Mouse (Mus musculus) forebrain, embryonic 11.5 days (tissue): ENCODE results near the gene Ank3. TPM values are rescaled to one million over a fixed set of nuclear protein-coding genes. Genes with fewer than 3 reads are reported as not detected.

Experiments
- ATAC-seq: fragments of 200-750 bp; cut with Nextera tagmentation; replicated peaks from 2 replicates; pipeline ENCODE4 v1.8.0; 2017; ENCODE audit warnings: moderate TSS enrichment; ENCODE audit not compliant: low FRiP score
- DNase-seq: peaks from one replicate; pipeline ENCODE4 v3.0.0-alpha.2; 2017; ENCODE audit warnings: low spot score
- H3K27ac ChIP-seq: fragments of 300-500 bp; sonication (generic); 2 replicates; pipeline ENCODE4 v1.5.1; 2014; ENCODE audit warnings: low read depth, low read length
- H3K27me3 ChIP-seq: fragments of 300-500 bp; sonication (generic); 2 replicates; pipeline ENCODE4 v1.6.1; 2014; ENCODE audit warnings: mild to moderate bottlenecking, low read length, mixed read lengths; ENCODE audit not compliant: control insufficient read depth, insufficient read depth
- H3K36me3 ChIP-seq: fragments of 300-500 bp; sonication (generic); 2 replicates; pipeline ENCODE4 v1.6.1; 2014; ENCODE audit warnings: mild to moderate bottlenecking, low read length, moderate library complexity, mixed read lengths; ENCODE audit not compliant: control insufficient read depth, insufficient read depth
- H3K4me1 ChIP-seq: fragments of 300-500 bp; sonication (generic); replicated peaks from 2 replicates; pipeline ENCODE4 v1.6.1; 2014; ENCODE audit warnings: low read length, mixed read lengths; ENCODE audit not compliant: control insufficient read depth, insufficient read depth
- H3K4me2 ChIP-seq: fragments of 300-500 bp; sonication (generic); 2 replicates; pipeline ENCODE4 v1.6.1; 2014; ENCODE audit warnings: low read depth, mild to moderate bottlenecking, low read length, moderate library complexity, mixed read lengths; ENCODE audit not compliant: severe bottlenecking
- H3K4me3 ChIP-seq: fragments of 300-500 bp; sonication (generic); 2 replicates; pipeline ENCODE4 v1.5.1; 2014; ENCODE audit warnings: low read depth, low read length
- H3K9ac ChIP-seq: fragments of 300-500 bp; sonication (generic); 2 replicates; pipeline ENCODE4 v1.6.1; 2014; ENCODE audit warnings: low read length
- H3K9me3 ChIP-seq: fragments of 300-500 bp; sonication (generic); 2 replicates; pipeline ENCODE4 v1.6.1; 2016; ENCODE audit warnings: low read length, mixed read lengths; ENCODE audit not compliant: control insufficient read depth
- WGBS: fragments of 180-500 bp; shearing (Covaris S2); extraction: QIAGEN DNeasy Blood & Tissue Kit; methylation state at CpG from one replicate; pipeline ENCODE4 v1.1.7; 2014; 5-methylcytosine and 5-hydroxymethylcytosine counted together
- polyA plus RNA-seq: library from polyadenylated mRNA; unstranded; fragments of >200 nt; fragmentation: Nextera tagmentation; extraction: Ambion mirVana; gene quantifications from 2 replicates; pipeline ENCODE4 v1.2.1, GENCODE M21; 2014

Gene Ank3
- polyA plus RNA-seq, 1 experiment from 2014 or later = 44.5 TPM

DNA sequence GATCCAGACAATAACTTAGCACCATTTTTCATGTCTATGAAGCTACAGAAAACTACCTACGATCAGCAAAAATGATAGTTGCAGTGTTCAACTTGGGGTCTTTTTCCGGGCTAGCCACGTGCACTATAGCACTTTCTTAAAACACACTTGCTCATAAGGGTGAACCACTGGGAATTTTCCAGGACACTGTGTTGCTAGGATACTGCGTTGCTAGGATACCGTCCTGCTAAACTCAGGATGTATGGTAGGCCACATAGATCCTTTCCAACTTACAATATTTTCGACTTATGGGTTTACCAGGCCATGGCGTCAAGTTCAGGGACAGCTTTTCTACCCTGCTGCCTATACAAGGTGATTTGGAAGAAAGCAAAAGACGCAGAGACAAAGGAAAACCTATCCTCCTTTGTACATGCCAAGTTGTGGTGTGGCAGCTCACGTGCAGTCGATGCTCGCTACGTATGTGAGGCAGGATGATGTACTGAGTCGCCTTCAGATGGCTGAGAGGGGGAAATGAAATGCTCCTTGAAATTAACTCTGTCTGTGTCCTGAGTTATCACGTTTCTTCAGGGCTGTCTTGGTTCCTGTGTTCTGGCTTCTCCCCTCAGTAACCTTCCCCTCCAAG, 404.7 kb downstream of the Ank3 start:
- DNase-seq = no peak
- H3K27ac ChIP-seq = no peak overlapping the region

DNA sequence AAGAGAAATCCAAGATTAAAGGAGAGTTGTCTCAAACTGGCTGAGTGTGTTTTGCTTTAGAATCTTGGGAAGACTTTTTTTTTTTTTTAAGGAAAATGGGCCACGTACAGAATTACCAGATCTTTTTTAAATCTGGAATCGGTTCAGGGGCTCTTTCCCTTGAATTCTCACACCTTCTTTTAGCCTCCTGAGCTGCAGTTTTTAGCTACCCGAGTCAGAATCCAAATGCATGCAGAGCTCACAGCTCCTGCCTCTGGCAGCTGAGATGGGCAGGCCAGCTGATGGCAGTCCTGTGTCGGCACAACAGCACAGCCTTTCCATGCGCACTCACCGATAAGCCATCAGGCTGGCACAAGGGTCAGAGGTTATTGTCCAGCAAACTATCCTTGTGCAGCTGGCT, 406.0 kb downstream of the Ank3 start:
- no peak for ATAC-seq
- DNase-seq = no peak
- H3K27ac ChIP-seq = no peak overlapping the region
- no peaks in the 10 kb centered on the region for H3K4me1 ChIP-seq
- no peaks in the 10 kb centered on the region for H3K27me3 ChIP-seq
- no peak overlapping the region for H3K4me2 ChIP-seq
- H3K9me3 ChIP-seq = no peaks in the 10 kb centered on the region
- H3K9ac ChIP-seq = no peak overlapping the region
- WGBS = 74% methylated on average over 6 of the region's 6 CpGs
- H3K4me3 ChIP-seq = no peak overlapping the region
- no peaks in the 10 kb centered on the region for H3K36me3 ChIP-seq

More for the DNA sequence above, 404.7 kb downstream of the Ank3 start:
- Histone ChIP-seq H3K9ac (no peak overlapping the region), H3K9me3 (no peaks in the 10 kb centered on the region), H3K27me3 (no peaks in the 10 kb centered on the region), H3K4me1 (no peaks in the 10 kb centered on the region), H3K36me3 (no peaks in the 10 kb centered on the region), H3K4me2 (no peak overlapping the region), H3K4me3 (no peak overlapping the region)
- ATAC-seq = no peak
- WGBS = 85% methylated on average over 14 of the region's 14 CpGs

DNA sequence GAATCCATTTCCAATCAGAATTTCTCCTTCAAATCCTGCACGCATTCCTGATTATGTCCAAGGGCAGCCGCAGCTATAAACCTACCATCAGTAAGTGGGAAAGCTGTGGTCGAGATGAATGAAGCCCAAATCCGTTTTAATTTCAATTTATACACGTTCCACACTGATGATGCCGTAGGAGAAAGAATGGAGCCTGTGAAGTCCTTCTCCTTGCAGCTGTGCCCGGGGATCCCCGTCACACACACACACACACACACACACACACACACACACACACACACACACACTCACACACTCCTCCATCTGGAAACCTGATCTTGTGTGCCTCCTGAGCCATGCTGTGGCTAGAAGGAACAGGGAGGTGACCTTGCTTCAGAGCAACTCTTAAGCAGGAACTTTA, 412.2 kb downstream of the Ank3 start:
- Histone ChIP-seq H3K36me3 (no peaks in the 10 kb centered on the region), H3K9ac (no peak overlapping the region), H3K9me3 (no peaks in the 10 kb centered on the region), H3K4me1 (no peaks in the 10 kb centered on the region), H3K4me2 (no peak overlapping the region), H3K4me3 (no peak overlapping the region), H3K27ac (no peak overlapping the region), H3K27me3 (no peaks in the 10 kb centered on the region)
- ATAC-seq (no peak), DNase-seq (no peak)
- 88% methylated on average over 8 of the region's 8 CpGs for WGBS

DNA sequence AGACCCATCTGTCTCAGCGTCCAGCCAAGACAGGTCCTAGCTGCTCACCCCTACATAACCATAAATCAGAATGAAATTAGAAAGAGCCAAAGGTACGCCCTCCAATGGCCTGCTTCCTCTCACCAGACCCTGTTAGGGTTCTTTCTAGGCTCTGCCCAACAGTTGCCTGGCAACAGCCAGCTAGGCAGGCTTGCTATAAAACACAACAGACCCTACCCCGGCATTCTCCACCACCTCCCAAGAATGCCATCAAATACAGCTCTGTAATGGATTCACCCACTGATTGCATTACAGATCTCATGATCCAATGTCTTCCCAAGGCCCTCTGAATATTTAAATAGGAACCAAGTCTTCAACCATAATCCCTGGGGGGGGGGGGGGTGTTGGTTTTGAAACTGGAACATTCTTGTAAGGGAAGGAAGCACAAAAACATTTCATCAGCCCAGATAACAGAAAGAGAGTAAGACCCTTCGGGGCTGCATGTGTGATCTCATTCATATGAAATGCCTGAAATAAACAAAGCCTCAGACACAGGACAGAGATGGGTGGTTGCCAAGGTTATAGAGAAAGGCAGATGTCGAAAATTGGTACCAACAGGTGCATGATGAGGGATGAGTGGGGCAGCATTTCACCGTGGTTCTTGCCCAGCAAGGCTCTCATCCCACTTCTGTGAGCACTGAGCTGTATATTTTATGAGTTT, 415.4 kb downstream of the Ank3 start:
- H3K36me3 ChIP-seq = no peaks in the 10 kb centered on the region
- no peak overlapping the region for H3K4me3 ChIP-seq
- no peak overlapping the region for H3K27ac ChIP-seq
- no peak for ATAC-seq
- WGBS = 80% methylated on average over 6 of the region's 6 CpGs
- H3K4me2 ChIP-seq = no peak overlapping the region
- H3K9me3 ChIP-seq = no peaks in the 10 kb centered on the region
- no peaks in the 10 kb centered on the region for H3K27me3 ChIP-seq
- DNase-seq = no peak
- H3K9ac ChIP-seq = no peak overlapping the region
- H3K4me1 ChIP-seq = no peaks in the 10 kb centered on the region

DNA sequence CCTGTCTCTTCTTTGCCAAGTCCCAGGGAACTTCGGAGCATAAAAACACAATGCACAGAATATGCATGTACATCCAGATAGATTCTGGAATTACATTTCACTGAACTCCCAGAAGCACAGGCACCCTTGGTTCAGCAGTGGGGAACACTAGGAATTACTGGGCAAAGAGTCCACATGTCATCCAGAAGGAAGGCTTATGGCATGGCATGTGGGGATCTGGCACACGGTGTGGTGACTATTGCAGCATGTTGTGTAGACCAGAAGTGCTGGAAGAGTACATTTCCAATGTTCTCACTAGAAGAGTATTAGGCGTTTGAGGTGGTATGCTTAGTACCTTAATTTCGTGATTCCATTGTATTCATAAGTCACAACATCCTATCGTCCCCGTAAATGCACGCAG, 422.7 kb downstream of the Ank3 start:
- ATAC-seq (no peak), DNase-seq (no peak)
- Histone ChIP-seq H3K9ac (no peak overlapping the region), H3K4me2 (no peak overlapping the region), H3K9me3 (no peaks in the 10 kb centered on the region), H3K4me1 (no peaks in the 10 kb centered on the region), H3K36me3 (no peaks in the 10 kb centered on the region), H3K27me3 (no peaks in the 10 kb centered on the region), H3K4me3 (no peak overlapping the region), H3K27ac (no peak overlapping the region)
- 92% methylated on average over 7 of the region's 7 CpGs for WGBS

DNA sequence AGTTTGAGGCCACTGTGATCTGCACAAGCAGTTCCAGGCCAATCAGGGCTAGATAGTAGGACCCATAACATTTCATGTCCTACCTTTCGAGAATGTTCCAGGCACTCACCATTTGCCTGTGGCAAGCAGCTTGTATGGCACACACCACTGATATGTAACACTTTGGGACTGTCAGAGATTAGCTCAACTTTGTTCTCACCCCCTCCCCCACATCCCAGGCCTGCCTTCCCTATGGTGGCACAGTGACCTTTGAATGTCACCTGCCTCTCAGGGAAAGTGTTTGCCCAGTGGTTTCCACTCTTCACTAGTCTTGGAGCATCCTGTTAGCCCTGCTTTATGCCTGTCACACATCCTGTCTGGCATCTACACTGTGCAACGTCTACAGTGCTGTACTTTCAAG, 430.2 kb downstream of the Ank3 start:
- no peaks in the 10 kb centered on the region for H3K27me3 ChIP-seq
- WGBS = 83% methylated on average over 2 of the region's 2 CpGs
- ATAC-seq (no peak), DNase-seq (no peak)
- H3K36me3 ChIP-seq = no peaks in the 10 kb centered on the region
- no peak overlapping the region for H3K4me2 ChIP-seq
- no peak overlapping the region for H3K4me3 ChIP-seq
- H3K27ac ChIP-seq = no peak overlapping the region
- no peak overlapping the region for H3K9ac ChIP-seq
- no peaks in the 10 kb centered on the region for H3K4me1 ChIP-seq
- no peaks in the 10 kb centered on the region for H3K9me3 ChIP-seq

DNA sequence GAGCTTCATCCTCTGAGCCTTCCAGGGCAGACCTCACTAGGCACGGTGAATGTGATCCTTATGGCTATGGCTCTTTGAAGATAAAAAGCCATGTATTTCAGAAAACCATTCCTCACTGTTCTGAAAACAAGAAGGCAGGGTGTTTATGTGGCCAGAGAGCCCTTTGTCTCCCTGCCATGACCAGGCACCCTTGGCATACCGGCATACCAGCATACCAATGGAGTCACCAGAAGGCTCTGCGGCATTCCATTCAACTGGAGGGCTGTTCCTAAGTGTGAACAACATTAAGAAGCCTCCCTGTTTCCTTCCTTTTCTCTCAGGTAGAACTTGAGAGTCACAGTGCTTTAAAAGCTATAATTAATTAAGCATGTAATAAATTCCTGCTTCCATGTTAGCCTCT, 430.7 kb downstream of the Ank3 start:
- Histone ChIP-seq H3K9ac (no peak overlapping the region), H3K9me3 (no peaks in the 10 kb centered on the region), H3K4me1 (no peaks in the 10 kb centered on the region), H3K4me2 (no peak overlapping the region), H3K4me3 (no peak overlapping the region), H3K36me3 (no peaks in the 10 kb centered on the region), H3K27ac (no peak overlapping the region), H3K27me3 (no peaks in the 10 kb centered on the region)
- ATAC-seq (no peak), DNase-seq (no peak)
- WGBS = 93% methylated on average over 3 of the region's 3 CpGs

DNA sequence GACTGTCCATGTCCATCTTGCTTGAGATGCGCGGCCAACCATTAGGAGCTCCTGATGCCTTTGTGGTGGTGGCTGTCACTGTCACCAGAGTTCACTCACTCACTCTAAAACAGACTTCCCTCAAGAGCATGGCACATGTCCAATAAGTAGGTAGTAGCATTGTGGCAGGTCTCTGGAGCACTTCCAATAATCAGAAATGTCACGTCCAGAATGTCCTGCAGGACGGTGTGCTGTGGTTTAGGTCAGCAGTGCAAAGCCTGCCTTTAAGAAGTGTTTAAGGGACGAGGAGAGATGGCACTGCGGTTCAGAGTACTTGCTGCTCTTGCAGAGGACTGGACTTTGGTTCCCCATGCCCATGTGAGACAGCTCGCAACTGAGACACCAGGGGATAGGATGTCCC, 433.0 kb downstream of the Ank3 start:
- 94% methylated on average over 7 of the region's 7 CpGs for WGBS
- no peak for DNase-seq
- Histone ChIP-seq H3K4me2 (no peak overlapping the region), H3K9ac (no peak overlapping the region), H3K27me3 (no peaks in the 10 kb centered on the region), H3K4me1 (no peaks in the 10 kb centered on the region), H3K36me3 (no peaks in the 10 kb centered on the region), H3K27ac (no peak overlapping the region), H3K9me3 (no peaks in the 10 kb centered on the region), H3K4me3 (no peak overlapping the region)
- no peak for ATAC-seq

DNA sequence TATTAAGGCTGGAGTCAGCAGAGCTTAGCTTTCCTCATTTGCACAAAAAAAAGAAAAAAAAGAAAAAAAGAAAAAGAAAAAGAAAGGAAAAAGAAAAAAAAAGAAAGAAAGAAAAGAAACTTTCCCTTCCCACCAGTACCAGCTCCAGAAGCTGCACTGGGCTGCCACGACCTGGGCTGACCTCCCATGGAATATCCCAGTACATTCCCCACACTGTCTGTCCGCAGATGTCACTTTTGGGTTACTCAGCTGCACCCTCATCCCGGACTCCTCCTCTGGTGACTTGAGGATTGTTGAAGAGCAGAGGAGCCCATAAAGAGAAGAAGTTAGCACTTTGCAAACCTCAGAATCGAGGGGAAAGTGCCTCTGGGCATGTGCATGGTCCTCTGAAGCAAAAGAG, 433.7 kb downstream of the Ank3 start:
- Histone ChIP-seq H3K36me3 (no peaks in the 10 kb centered on the region), H3K4me3 (no peak overlapping the region)
- no peak for ATAC-seq

More for the DNA sequence above, 433.7 kb downstream of the Ank3 start:
- no peaks in the 10 kb centered on the region for H3K27me3 ChIP-seq
- H3K4me2 ChIP-seq = no peak overlapping the region
- H3K9ac ChIP-seq = no peak overlapping the region
- WGBS = 81% methylated on average over 4 of the region's 4 CpGs
- H3K9me3 ChIP-seq = no peaks in the 10 kb centered on the region
- no peaks in the 10 kb centered on the region for H3K4me1 ChIP-seq
- H3K27ac ChIP-seq = no peak overlapping the region
- DNase-seq = no peak
